Mouse (Mus musculus): ENCODE measurements around the gene Lclat1. TPM values are rescaled to one million over a fixed set of nuclear protein-coding genes. Genes with fewer than 3 reads are reported as not detected.

Gene Lclat1
- polyA plus RNA-seq, 1 experiment from 2014 or later, result 12.9 TPM

- 63% methylated on average over 2 of the region's 2 CpGs for WGBS
- H3K27ac ChIP-seq (replicated peaks), result no peak overlapping the region
- H3K36me3 ChIP-seq, result no peaks in the 10 kb centered on the region
- 0 out of 2 replicates have a peak, but pooled peaks cover 2% of the 10 kb centered on the region for H3K4me1 ChIP-seq
- H3K4me3 ChIP-seq (replicated peaks), result no peak overlapping the region
- H3K9me3 ChIP-seq (replicated peaks), result no peaks in the 10 kb centered on the region
- H3K27me3 ChIP-seq (replicated peaks), result no peaks in the 10 kb centered on the region
- no peak for ATAC-seq (ENCODE audit: low FRiP score)
- no peak overlapping the region for H3K9ac ChIP-seq (replicated peaks)
- H3K4me2 ChIP-seq, result no peak overlapping the region
Observed at GRCm38 (mm10) chr17:73213677-73214076, 105.9 kb downstream of the Lclat1 start.

- peaks cover 12% of the 10 kb centered on the region; the same call in 1 of the 2 replicates for H3K4me1 ChIP-seq
Observed at GRCm38 (mm10) chr17:73217274-73217673, 109.5 kb downstream of the Lclat1 start.

GRCm38 (mm10) chr17:73220746-73221145 lies 113.0 kb downstream of the Lclat1 start:
- H3K27ac ChIP-seq (replicated peaks), result 0 out of 2 replicates have a peak overlapping the region, but pooled peaks have one; percentile 35
- WGBS, result 61% methylated on average over 7 of the region's 7 CpGs

More at GRCm38 (mm10) chr17:73217274-73217673, 109.5 kb downstream of the Lclat1 start:
- Histone ChIP-seq H3K27me3 (replicated peaks) (no peaks in the 10 kb centered on the region), H3K4me3 (replicated peaks) (no peak overlapping the region), H3K27ac (replicated peaks) (no peak overlapping the region), H3K36me3 (no peaks in the 10 kb centered on the region), H3K9me3 (replicated peaks) (no peaks in the 10 kb centered on the region), H3K4me2 (no peak overlapping the region), H3K9ac (replicated peaks) (no peak overlapping the region)
- 90% methylated on average over 3 of the region's 3 CpGs for WGBS
- no peak for ATAC-seq (ENCODE audit: low FRiP score)

GRCm38 (mm10) chr17:73222077-73222476 lies 114.3 kb downstream of the Lclat1 start:
- Histone ChIP-seq H3K4me2 (no peak overlapping the region), H3K4me1 (peaks cover 32% of the 10 kb centered on the region), H3K4me3 (replicated peaks) (no peak overlapping the region), H3K9ac (replicated peaks) (no peak overlapping the region), H3K36me3 (no peaks in the 10 kb centered on the region), H3K27me3 (replicated peaks) (no peaks in the 10 kb centered on the region), H3K27ac (replicated peaks) (no peak overlapping the region), H3K9me3 (replicated peaks) (no peaks in the 10 kb centered on the region)
- no peak for ATAC-seq (ENCODE audit: low FRiP score)
- WGBS, result 59% methylated on average over 7 of the region's 7 CpGs

More at GRCm38 (mm10) chr17:73220746-73221145, 113.0 kb downstream of the Lclat1 start:
- Histone ChIP-seq H3K27me3 (replicated peaks) (no peaks in the 10 kb centered on the region), H3K4me1 (peaks cover 22% of the 10 kb centered on the region), H3K4me2 (no peak overlapping the region), H3K36me3 (no peaks in the 10 kb centered on the region), H3K9ac (replicated peaks) (no peak overlapping the region), H3K4me3 (replicated peaks) (no peak overlapping the region), H3K9me3 (replicated peaks) (no peaks in the 10 kb centered on the region)
- no peak for ATAC-seq (ENCODE audit: low FRiP score)

GRCm38 (mm10) chr17:73225442-73225841 lies 117.7 kb downstream of the Lclat1 start:
- H3K27me3 ChIP-seq (replicated peaks), result no peaks in the 10 kb centered on the region
- H3K9me3 ChIP-seq (replicated peaks), result no peaks in the 10 kb centered on the region
- H3K27ac ChIP-seq (replicated peaks), result peak overlapping the region; percentile 79
- no peak overlapping the region for H3K4me3 ChIP-seq (replicated peaks)
- no peak overlapping the region for H3K9ac ChIP-seq (replicated peaks)
- peak; percentile 25; the same call in 1 of the 2 replicates for ATAC-seq (ENCODE audit: low FRiP score)
- no peaks in the 10 kb centered on the region for H3K36me3 ChIP-seq
- no peak overlapping the region for H3K4me2 ChIP-seq
- H3K4me1 ChIP-seq, result peaks cover 36% of the 10 kb centered on the region

- Histone ChIP-seq H3K27me3 (replicated peaks) (no peaks in the 10 kb centered on the region), H3K4me2 (no peak overlapping the region), H3K9me3 (replicated peaks) (no peaks in the 10 kb centered on the region), H3K4me1 (peaks cover 34% of the 10 kb centered on the region), H3K36me3 (no peaks in the 10 kb centered on the region), H3K9ac (replicated peaks) (no peak overlapping the region), H3K27ac (replicated peaks) (peak overlapping the region; percentile 79), H3K4me3 (replicated peaks) (no peak overlapping the region)
- ATAC-seq (ENCODE audit: low FRiP score), result 0 out of 2 replicates have a peak, but pooled peaks have one; percentile 49
- WGBS, result 25% methylated on average over 5 of the region's 5 CpGs
Observed at GRCm38 (mm10) chr17:73225996-73226395, 118.2 kb downstream of the Lclat1 start.

- no peak for ATAC-seq (ENCODE audit: low FRiP score)
- Histone ChIP-seq H3K4me3 (replicated peaks) (no peak overlapping the region), H3K27me3 (replicated peaks) (no peaks in the 10 kb centered on the region), H3K36me3 (no peaks in the 10 kb centered on the region), H3K9ac (replicated peaks) (no peak overlapping the region), H3K27ac (replicated peaks) (peak overlapping the region; percentile 79), H3K9me3 (replicated peaks) (no peaks in the 10 kb centered on the region), H3K4me1 (peaks cover 30% of the 10 kb centered on the region), H3K4me2 (no peak overlapping the region)
- 83% methylated on average over 2 of the region's 2 CpGs for WGBS
Observed at GRCm38 (mm10) chr17:73226595-73226994, 118.8 kb downstream of the Lclat1 start.

- Histone ChIP-seq H3K27me3 (replicated peaks) (no peaks in the 10 kb centered on the region), H3K4me1 (peaks cover 27% of the 10 kb centered on the region), H3K4me2 (no peak overlapping the region), H3K27ac (replicated peaks) (no peak overlapping the region), H3K4me3 (replicated peaks) (no peak overlapping the region), H3K9me3 (replicated peaks) (no peaks in the 10 kb centered on the region), H3K9ac (replicated peaks) (no peak overlapping the region), H3K36me3 (no peaks in the 10 kb centered on the region)
- no peak for ATAC-seq (ENCODE audit: low FRiP score)
- 91% methylated on average over 3 of the region's 3 CpGs for WGBS
Observed at GRCm38 (mm10) chr17:73227361-73227760, 119.6 kb downstream of the Lclat1 start.

GRCm38 (mm10) chr17:73229445-73230155 lies 121.8 kb downstream of the Lclat1 start:
- ATAC-seq (ENCODE audit: low FRiP score), result no peak
- no peaks in the 10 kb centered on the region for H3K9me3 ChIP-seq (replicated peaks)
- no peak overlapping the region for H3K4me3 ChIP-seq (replicated peaks)
- H3K9ac ChIP-seq (replicated peaks), result no peak overlapping the region
- H3K27ac ChIP-seq (replicated peaks), result no peak overlapping the region
- H3K4me2 ChIP-seq, result no peak overlapping the region
- H3K36me3 ChIP-seq, result no peaks in the 10 kb centered on the region
- WGBS, result 93% methylated on average over 11 of the region's 11 CpGs
- H3K4me1 ChIP-seq, result peaks cover 25% of the 10 kb centered on the region
- H3K27me3 ChIP-seq (replicated peaks), result no peaks in the 10 kb centered on the region

GRCm38 (mm10) chr17:73230340-73230989 lies 122.7 kb downstream of the Lclat1 start:
- Histone ChIP-seq H3K27me3 (replicated peaks) (no peaks in the 10 kb centered on the region), H3K4me3 (replicated peaks) (no peak overlapping the region), H3K36me3 (no peaks in the 10 kb centered on the region), H3K4me1 (peaks cover 17% of the 10 kb centered on the region), H3K9me3 (replicated peaks) (no peaks in the 10 kb centered on the region), H3K27ac (replicated peaks) (no peak overlapping the region), H3K9ac (replicated peaks) (no peak overlapping the region), H3K4me2 (no peak overlapping the region)
- ATAC-seq (ENCODE audit: low FRiP score), result peak; percentile 67; the same call in 1 of the 2 replicates
- 69% methylated on average over 12 of the region's 12 CpGs for WGBS

GRCm38 (mm10) chr17:73231337-73231736 lies 123.6 kb downstream of the Lclat1 start:
- H3K27me3 ChIP-seq (replicated peaks), result no peaks in the 10 kb centered on the region
- no peak overlapping the region for H3K4me3 ChIP-seq (replicated peaks)
- ATAC-seq (ENCODE audit: low FRiP score), result no peak

GRCm38 (mm10) chr17:73232593-73232992 lies 124.8 kb downstream of the Lclat1 start:
- H3K4me1 ChIP-seq, result no peaks in the 10 kb centered on the region
- no peaks in the 10 kb centered on the region for H3K27me3 ChIP-seq (replicated peaks)
- H3K9me3 ChIP-seq (replicated peaks), result no peaks in the 10 kb centered on the region
- H3K4me2 ChIP-seq, result no peak overlapping the region
- 94% methylated on average over 2 of the region's 2 CpGs for whole genome bisulfite sequencing
- ATAC-seq (ENCODE audit: low FRiP score), result no peak
- no peak overlapping the region for H3K27ac ChIP-seq (replicated peaks)
- H3K9ac ChIP-seq (replicated peaks), result no peak overlapping the region
- H3K36me3 ChIP-seq, result no peaks in the 10 kb centered on the region
- H3K4me3 ChIP-seq (replicated peaks), result no peak overlapping the region

More at GRCm38 (mm10) chr17:73231337-73231736, 123.6 kb downstream of the Lclat1 start:
- Histone ChIP-seq H3K27ac (replicated peaks) (no peak overlapping the region), H3K9ac (replicated peaks) (no peak overlapping the region), H3K36me3 (no peaks in the 10 kb centered on the region), H3K4me1 (peaks cover 9% of the 10 kb centered on the region; the same call in 1 of the 2 replicates), H3K4me2 (no peak overlapping the region), H3K9me3 (replicated peaks) (no peaks in the 10 kb centered on the region)
- 92% methylated on average over 1 of the region's 1 CpGs for WGBS
